Mouse (Mus musculus): ENCODE measurements around the gene Bst1.

Gene Bst1

DNA sequence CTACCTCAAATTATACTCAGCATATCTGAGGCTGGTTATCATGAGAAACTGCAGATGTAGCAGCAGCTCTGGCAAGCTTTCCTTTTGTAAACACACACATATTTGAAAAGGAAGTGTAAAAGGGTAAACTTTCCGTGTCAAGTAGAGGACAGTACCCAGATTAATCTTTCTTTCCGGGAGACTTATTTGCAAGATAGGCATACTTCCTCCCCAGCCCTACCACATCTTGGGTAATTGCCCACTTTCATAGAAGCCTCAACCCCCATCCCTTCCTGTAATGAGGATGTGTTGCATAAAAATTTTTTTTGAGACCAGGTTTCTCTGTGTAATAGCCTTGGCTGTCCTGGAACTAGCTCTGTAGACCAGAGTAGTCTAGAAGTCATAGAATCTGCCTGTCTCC lies 37.1 kb downstream of the Bst1 start:
- no peak for DNase-seq (ENCODE audit: low read depth, low spot score)

DNA sequence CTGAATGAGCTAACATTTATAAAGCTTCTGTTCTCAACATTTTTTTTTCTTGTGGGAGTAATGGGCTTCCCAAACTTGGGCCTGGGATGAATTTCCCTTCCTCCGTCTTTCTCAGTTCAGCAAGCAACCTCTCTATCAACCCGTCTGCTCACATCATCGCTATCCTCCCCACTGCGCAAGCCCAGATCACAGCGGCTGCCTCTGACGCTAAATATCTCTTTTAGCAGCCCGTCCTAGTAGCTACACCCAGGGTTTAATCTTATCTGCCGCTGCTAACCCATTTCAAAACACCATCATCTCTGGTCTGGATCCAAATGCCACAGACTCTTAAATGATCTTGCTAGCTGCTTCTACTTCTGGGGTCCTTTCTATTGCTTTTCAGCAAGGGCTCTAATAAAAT lies 41.0 kb downstream of the Bst1 start:
- DNase-seq (ENCODE audit: low read depth, low spot score), result no peak

DNA sequence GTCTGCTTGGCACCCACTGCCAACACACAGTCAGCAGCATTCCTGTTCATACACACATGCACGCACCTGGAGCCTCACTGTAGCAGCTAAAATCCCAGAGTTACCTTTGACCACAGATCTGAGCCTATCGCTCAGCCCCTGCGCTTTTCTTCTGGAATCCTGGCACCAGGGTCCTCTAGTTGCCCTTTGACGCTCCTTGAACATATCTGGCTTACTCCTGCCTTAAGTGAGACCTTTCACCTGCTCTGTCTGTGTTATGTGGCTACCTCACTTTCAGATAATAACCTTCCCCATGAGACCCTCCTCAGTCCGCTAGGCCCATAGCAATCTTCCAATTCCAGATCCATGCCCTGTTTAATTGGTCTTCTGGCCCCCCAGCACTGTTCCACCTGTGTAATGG lies 41.4 kb downstream of the Bst1 start:
- no peak for DNase-seq (ENCODE audit: low read depth, low spot score)

DNA sequence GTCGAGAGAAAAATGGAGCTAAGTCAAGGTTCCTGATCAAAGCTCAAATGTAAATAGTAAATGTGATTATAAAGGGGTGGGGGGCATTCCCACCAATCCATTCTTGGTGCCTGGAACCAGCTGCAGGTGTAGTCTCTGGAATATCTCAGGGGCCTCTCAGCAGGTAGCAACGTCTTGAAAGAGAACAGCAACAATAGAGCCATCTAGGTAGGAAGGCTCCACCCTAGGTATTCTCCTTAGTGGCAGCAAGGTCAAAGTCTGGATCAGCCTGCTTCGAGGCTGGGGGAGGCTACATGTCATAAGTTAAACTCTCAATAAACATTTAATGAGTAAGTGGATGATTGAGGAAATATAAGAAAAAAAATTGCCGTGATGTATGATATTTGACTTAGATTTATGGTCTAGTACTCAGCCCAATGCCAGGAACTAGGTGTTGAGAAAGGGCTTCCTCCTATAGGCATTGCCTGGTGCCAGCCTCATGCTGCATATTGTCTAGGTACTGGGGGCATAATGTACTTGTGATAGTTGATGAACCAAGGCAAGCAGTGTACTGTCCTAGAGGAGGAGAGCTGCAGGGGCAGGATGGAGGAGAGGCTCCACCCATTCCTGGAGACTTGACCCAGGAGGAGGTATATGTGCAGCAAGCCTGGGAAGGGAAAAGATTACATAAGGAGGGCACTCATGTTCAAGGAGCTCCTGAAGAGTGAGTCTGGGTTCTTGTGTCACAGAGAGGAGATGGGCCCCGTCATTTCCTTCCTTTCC lies 42.2 kb downstream of the Bst1 start:
- DNase-seq (ENCODE audit: low read depth, low spot score), result no peak

DNA sequence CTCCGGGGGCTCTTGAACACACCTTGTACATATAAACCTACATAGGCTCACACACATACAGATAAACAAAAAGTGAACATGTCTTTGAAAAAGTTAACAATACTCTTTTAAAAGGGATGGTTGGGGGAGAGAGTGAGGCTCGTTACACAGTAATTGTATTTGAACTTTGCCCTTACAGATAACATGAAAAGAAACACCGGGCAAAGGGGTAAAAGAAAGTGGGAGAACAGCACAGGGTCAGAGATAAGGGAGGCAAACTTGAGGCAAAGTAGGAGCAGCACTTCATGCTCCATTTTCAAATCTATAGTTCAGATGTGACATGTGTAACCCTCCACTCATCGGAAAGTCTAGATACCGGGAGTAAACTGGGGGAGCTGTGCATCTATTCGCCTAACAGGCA lies 45.0 kb downstream of the Bst1 start:
- DNase-seq (ENCODE audit: low read depth, low spot score), result no peak

DNA sequence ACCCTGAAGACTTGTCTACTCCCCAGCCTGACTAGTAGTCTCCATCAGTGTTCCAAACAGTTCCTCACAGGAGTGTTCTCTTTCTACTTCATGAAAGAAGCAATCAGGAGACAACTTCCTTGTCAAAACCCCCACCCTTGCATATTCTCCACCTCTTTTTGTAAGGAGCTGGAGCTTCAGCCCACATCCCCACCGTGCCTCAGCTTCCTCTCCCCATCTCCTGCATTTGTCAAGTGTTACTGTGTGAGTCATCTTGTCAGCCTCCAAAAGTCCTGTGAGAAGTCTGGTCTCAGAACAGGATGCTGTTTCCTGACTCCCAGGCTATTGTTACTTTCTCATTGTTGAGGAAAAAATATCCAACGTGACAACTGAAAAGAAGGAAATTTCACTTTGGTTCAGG lies 46.6 kb downstream of the Bst1 start:
- DNase-seq (ENCODE audit: low read depth, low spot score), result no peak

DNA sequence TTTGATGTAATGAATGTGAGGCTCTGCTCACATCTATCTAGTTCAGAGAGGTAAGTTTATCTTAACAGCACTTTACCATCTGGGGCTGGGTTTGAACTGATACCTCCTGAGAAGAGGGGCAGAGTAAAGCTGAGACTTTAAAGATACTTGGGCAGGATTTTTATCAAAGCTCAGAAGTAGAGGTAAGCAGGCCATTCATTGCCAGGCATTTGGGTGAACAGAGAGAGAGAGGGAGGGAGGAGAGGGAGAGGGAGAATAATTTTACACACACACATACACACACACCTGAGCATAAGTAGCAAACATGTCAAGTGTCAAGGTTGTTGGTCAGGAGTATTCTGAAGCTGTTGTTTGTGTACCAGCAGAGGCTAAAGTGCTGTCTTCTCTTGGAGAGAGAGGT lies 49.6 kb downstream of the Bst1 start, which contains the start of gene Cd38:
TSS of gene Cd38 (plus strand) at position 301 of the 400 bp plus-strand sequence.
- no peak for DNase-seq (ENCODE audit: low read depth, low spot score)

DNA sequence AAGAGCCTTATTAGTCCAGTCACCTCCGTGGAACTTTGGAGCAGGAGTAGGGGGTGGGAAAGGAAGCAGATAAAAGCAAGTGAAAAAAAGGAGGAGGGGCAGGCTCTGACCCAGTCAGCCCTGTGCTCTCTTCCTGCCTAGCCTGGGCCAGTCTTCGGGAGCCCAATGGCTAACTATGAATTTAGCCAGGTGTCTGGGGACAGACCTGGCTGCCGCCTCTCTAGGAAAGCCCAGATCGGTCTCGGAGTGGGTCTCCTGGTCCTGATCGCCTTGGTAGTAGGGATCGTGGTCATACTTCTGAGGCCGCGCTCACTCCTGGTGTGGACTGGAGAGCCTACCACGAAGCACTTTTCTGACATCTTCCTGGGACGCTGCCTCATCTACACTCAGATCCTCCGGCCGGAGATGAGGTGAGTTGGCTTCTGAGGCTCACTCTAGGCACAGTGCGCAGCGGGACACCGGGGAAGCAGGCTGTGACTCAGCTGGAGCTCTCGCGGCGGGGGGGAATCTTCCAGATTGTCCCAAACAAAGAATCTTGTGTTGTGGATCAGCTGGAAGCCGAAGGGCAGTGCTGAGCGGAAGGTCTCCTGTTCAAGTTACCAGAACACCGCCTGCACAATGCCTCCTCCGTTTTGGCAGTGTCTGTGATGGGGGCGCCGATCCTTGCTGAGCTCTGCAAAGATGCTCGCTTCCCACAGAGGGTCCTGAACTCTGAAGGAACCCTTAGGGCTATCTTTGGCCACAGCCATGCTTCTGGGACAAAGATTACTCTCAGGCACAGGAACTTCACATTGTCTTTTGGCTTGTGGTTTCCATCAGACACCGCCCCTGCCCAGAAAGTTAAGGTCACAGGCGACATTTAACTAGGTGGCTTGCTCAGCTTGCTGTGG lies 50.3 kb downstream of the Bst1 start:
- no peak for DNase-seq (ENCODE audit: low read depth, low spot score)

DNA sequence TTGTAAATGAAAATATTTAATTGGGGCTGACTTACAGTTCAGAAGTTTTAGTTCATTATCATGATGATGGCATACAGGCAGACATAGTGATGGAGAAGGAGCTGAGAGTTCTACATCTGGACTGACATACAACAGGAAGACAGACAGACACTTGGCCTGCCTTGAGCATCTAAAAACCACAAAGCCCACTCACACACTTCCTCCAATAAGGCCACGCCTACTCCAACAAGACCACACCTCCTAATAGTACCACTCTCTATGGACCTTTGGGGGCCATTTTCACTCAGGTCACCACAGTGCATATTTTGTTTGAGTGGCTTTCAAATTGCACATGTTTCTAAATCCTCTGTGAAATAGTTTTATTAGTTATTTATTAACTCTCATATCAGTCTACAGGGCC lies 53.2 kb downstream of the Bst1 start:
- no peak for DNase-seq (ENCODE audit: low read depth, low spot score)

DNA sequence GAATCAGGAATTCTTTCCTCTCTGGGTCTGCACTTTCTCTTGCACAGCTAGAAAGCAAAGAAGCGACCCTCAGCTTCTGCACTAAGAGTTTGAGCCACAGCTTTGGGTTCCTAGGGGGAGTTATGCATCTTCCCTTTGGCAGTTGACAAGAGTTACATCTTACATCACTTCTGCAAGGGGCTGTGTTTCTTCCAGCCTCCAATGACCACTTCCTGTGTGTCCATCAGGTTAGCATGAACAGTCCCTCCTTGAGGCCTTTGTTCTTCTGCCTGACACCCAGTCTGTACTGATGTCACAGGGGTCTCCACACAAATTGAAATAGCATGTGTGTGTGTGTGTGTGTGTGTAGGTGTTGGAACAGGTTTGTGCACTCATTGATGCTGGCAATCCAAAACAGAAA lies 54.0 kb downstream of the Bst1 start:
- no peak for DNase-seq (ENCODE audit: low read depth, low spot score)

DNA sequence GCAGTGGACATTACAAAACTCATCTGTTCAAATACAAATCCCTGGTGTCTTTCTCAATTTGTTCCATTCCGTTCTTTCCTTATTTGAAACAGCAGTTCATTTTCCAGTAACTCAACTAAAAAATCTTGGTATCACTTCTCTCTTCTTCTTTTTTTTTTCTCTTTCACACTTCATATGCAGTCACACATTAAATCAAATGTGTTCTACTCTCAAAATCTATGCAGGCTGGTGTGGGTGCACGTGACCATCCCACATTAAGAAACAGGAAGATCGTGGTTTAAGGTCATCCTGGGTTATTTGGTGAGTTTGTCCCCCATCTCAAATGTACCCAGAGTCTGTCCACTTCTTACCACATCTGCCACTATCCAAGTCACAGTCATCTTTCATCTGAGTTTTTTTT lies 63.3 kb downstream of the Bst1 start:
- DNase-seq (ENCODE audit: low read depth, low spot score), result no peak

DNA sequence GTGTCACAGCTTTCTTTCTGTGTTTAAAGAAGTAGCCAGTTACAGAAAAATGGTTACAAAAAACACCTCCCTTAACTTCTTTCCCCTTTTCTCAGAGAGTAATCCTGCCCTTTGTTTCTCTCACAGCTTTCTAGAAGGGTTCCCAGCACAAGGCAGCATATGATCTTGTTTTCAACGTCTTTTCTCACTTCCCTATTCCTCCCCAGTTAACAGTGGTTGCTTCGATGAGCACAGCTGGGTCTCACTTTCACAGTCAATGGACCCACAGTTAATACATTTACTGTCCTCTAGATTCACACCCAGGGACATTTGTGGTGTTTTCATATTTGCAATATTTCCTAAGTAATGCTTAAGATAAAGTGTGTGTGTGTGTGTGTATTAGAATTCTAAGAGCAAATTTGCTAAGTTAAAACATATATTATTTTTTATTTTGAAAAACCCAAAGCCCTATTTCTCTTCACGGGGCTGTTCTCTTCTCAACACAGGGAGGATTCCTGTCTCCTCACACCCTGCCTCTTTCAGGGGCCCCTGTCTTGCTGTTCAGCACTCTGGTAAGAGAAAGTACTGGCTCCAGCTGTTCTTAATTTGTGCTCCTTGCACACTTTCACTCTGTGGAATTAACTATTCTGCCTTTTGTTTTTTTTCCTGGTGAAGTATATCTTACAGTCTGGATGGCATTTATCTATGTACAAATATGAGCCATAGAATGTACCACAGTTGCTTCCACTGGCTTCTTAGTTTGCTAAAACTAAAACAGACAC lies 66.6 kb downstream of the Bst1 start:
- DNase-seq (ENCODE audit: low read depth, low spot score), result no peak

DNA sequence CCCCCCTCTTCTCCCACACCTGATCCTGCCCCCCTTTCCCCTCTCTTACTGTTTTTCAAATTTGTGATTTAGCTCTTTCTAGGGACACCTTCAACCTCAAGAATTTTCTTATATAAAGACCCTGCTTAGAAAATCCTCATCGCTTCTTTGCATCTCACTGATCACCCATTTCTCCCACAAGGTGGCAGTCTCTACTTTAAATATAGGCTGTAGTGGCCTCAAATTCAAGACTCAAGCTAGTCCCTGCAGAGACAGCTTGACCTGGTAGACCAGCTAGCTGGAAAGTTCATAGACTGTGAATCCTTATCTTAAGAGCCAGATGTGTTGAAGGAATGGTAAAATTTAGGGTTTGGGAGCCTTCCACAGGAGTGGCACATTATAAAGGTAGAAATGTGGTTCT lies 73.7 kb downstream of the Bst1 start:
- no peak for DNase-seq (ENCODE audit: low read depth, low spot score)
